Mouse (Mus musculus) liver, adult 2 months (tissue): Measurements from ENCODE around the gene Znrf1.

Experiments
- CTCF ChIP-seq: fragments of 200-500 bp; IDR thresholded peaks from 2 replicates; pipeline ENCODE4 v1.5.1; 2011; ENCODE audit warnings: low read depth, low read length, control low read depth
- POLR2A ChIP-seq: fragments of 200-500 bp; IDR thresholded peaks from 2 replicates; pipeline ENCODE4 v1.6.1; 2011; ENCODE audit warnings: low read length, control low read depth; ENCODE audit not compliant: insufficient read depth; ENCODE audit errors: extremely low read depth

- TF ChIP-seq POLR2A (no peak), CTCF (no peak)
Measured at GRCm38 (mm10) chr8:111527149-111527548, 8.7 kb upstream of the Znrf1 start.
